Mouse (Mus musculus) WW6 (cell line): ENCODE results near the gene A730015C16Rik.

Source experiments
- DNase-seq: peaks from one replicate; pipeline ENCODE4 v3.0.0-alpha.2; 2013; ENCODE audit warnings: low read depth, low spot score

A730015C16Rik gene

GRCm38 (mm10) chr4:108830698-108831097 lies 17.7 kb downstream of the A730015C16Rik start:
- no peak for DNase-seq

DNA sequence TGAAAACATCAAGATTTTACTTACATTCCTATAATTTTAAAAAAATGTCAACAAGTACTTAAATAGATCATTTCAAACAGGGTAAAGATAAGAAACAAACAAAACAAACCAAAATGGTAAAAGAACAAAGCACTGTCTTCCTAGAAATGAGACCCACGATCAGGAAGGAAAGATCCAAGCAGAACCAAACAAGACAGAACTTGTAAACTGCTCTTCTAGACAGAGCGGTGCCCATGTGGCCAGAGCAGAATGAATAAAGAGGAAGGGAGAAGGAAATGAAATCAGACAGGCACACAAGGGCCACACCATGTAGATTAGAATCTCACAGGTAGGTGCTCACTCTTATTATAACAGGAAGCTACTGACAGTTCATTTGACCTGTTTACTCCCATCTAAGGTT lies 21.8 kb downstream of the A730015C16Rik start:
- DNase-seq = no peak

DNA sequence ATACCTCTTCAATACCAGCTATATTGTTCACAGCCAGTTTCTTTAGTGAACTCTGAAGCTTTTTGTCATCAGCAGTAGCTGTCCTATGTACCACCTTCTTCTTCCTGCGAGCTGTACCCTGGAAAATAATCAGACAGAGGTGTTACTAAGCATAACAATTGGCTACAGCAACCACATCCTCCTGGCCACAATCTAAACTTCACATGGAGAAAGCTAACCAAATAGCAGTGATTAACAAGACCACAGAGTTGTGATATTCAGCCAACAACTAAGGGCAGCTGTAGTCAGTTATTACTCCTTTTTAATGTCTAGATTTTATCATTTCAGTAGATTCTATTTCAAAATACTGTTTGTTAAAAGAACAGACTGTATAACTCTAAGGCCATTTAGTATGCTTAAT lies 22.3 kb downstream of the A730015C16Rik start:
- no peak for DNase-seq

DNA sequence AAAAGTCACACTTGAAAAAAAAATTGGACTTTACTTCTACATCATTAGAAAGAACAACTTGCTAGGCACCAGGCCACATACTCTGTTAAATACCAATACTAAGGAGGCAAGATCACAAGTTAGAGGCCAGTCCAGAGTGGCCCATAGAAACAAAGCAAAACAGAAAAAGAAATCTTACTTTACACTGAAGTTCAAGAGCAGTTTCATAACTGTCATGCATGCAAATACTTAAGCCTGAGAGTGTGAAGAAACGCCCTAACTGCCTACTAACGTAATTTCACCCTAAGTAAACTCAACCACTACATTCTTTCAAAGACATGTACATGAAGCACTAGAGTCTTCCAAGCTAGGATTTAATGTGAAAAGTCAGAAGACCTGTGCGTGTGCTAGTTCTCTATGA lies 22.7 kb downstream of the A730015C16Rik start:
- DNase-seq = no peak

- DNase-seq = no peak
Measured at GRCm38 (mm10) chr4:108811550-108811949, 36.9 kb downstream of the A730015C16Rik start.

GRCm38 (mm10) chr4:108811142-108811541 lies 37.3 kb downstream of the A730015C16Rik start:
- no peak for DNase-seq

- DNase-seq = no peak
Measured at GRCm38 (mm10) chr4:108803535-108803934, 44.9 kb downstream of the A730015C16Rik start.

DNA sequence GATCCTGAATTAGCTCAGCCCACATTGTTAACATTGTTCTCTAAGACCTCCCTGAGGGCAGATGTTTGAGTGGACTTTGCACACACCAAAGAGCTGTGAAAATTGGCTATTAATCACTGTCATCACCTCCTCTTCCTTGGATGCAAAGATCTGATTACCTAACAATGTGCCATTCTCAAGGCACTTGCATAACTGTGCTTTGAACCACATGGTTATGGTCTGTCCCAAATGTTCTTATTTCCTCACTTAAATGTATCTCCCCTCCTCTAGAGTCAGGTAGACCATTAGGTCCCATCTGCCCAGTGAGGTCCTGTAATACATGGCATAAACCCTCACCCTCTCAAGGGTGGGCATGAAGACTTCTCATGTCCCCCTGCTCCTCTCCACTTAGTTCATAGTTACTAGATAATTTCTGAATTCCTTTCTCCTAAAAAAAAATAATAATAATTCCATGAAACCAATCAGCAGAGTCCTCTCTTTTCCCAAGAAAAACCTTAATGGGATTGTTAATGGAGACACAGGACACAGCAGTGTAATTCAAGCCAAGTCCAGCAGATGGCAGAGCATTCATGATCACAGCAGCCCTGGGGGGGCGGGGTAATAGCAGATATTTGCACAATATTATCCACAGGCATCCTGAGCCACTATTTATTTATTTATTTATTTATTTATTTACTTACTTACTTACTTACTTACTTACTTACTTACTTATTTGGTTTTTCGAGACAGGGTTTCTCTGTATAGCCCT lies 50.2 kb downstream of the A730015C16Rik start:
- no peak for DNase-seq
